Mouse (Mus musculus) cortical plate, adult 2 months (tissue): ENCODE measurements at regions not wholly inside any gene's neighbourhood (a gene's known extent, or its start where the extent isn't known, plus 50 kb on each side); places are given as distances from the start of the nearest gene placed in this dataset.

Experiments
- CTCF ChIP-seq: fragments of 200-500 bp; IDR thresholded peaks from 2 replicates; pipeline ENCODE4 v1.5.1; 2011; ENCODE audit warnings: mild to moderate bottlenecking, control low read depth, low read length; ENCODE audit not compliant: insufficient read depth; ENCODE audit errors: extremely low read depth
- POLR2A ChIP-seq: fragments of 200-500 bp; IDR thresholded peaks from 2 replicates; pipeline ENCODE4 v1.6.1; 2011; ENCODE audit warnings: mild to moderate bottlenecking, low read length, control low read depth; ENCODE audit not compliant: insufficient read depth; ENCODE audit errors: extremely low read depth

DNA sequence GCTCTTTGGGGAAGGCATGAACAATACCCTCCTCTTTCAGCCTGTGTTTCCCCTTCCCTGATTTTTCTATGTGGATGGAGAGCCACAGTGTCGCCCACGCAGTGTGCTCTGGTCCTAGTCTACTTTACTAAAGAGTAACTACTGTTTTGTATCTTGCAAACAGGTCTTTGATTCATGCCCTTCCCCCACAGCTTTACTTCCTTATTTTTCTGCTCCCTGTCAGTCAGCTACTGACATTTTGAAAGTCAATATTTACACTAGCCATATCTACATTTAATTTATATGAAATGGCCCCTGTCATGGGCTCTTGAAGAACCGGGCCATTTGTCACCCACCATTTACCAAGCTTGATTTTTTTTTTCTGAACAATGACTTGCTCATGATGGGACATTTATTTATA lies 168.7 kb upstream of the Stt3b start:
- TF ChIP-seq POLR2A (no peak), CTCF (no peak)
